Mouse (Mus musculus) CH12.LX (cell line): ENCODE measurements around the gene Aire. TPM values are rescaled to one million over a fixed set of nuclear protein-coding genes. Genes with fewer than 3 reads are reported as not detected.

Experiments
- DNase-seq: peaks from one replicate; pipeline ENCODE4 v3.0.0-alpha.2; 2013; ENCODE audit errors: extremely low read depth
- H3K27ac ChIP-seq: 2 replicates; pipeline ENCODE4 v1.5.1; 2012; ENCODE audit warnings: low read depth, mild to moderate bottlenecking, control low read depth, moderate library complexity; ENCODE audit not compliant: insufficient read depth
- H3K27me3 ChIP-seq: replicated peaks from 2 replicates; pipeline ENCODE3; 2012; ENCODE audit warnings: inconsistent platforms
- H3K36me3 ChIP-seq, 2 experiments: replicated peaks in 1 of 2; 2 replicates each; pipeline versions ENCODE3 to v1.6.1; 2012; ENCODE audit warnings: inconsistent platforms in 1 of 2, low read length in 1 of 2, mild to moderate bottlenecking in 1 of 2, mixed read lengths in 1 of 2, moderate library complexity in 1 of 2; ENCODE audit not compliant: control insufficient read depth in 1 of 2, insufficient read depth in 1 of 2
- H3K4me1 ChIP-seq, 2 experiments: 2 replicates each; pipeline ENCODE4 v1.6.1; 2012; ENCODE audit warnings: inconsistent platforms in 1 of 2, moderate library complexity in 1 of 2; ENCODE audit not compliant: insufficient read depth in 2 of 2, control insufficient read depth in 1 of 2
- H3K4me2 ChIP-seq: 2 replicates; pipeline ENCODE4 v1.6.1; 2012; ENCODE audit warnings: low read depth, mild to moderate bottlenecking, control low read depth; ENCODE audit not compliant: poor library complexity, insufficient read depth, severe bottlenecking
- H3K4me3 ChIP-seq, 3 experiments: fragments of 150-350 bp in 1 of 3; sonication (generic) in 1 of 3; replicated peaks in 1 of 3; 2 replicates each; pipeline versions ENCODE3 to v1.5.1; 2011 to 2012; ENCODE audit warnings: low read depth in 2 of 3, low read length in 2 of 3, mild to moderate bottlenecking in 2 of 3, moderate library complexity in 2 of 3, control low read depth in 1 of 3, improper control_type of control experiment in 1 of 3, inconsistent platforms in 1 of 3, mixed read lengths in 1 of 3; ENCODE audit not compliant: poor library complexity in 1 of 3
- H3K79me2 ChIP-seq: replicated peaks from 2 replicates; pipeline ENCODE4 v1.6.1; 2012; ENCODE audit warnings: mild to moderate bottlenecking, moderate library complexity; ENCODE audit not compliant: control insufficient read depth, poor library complexity, insufficient read depth, severe bottlenecking; ENCODE audit errors: extremely low read depth
- H3K9ac ChIP-seq: 2 replicates; pipeline ENCODE4 v1.6.1; 2012; ENCODE audit warnings: low read depth, mild to moderate bottlenecking, control low read depth, moderate library complexity; ENCODE audit not compliant: insufficient read depth
- H3K9me3 ChIP-seq: replicated peaks from 2 replicates; pipeline ENCODE3; 2012; ENCODE audit warnings: low read length, inconsistent platforms, mixed read lengths
- BHLHE40 ChIP-seq: IDR thresholded peaks from 2 replicates; pipeline ENCODE4 v1.6.1; 2011; ENCODE audit warnings: mild to moderate bottlenecking, low read depth, low read length, improper control_type of control experiment
- CTCF ChIP-seq, 2 experiments: IDR thresholded peaks in 1 of 2; conservative IDR thresholded peaks in 1 of 2; 2 replicates each; pipeline ENCODE4 v1.5.1; 2011 to 2012; ENCODE audit warnings: low read depth in 2 of 2, low read length in 2 of 2, improper control_type of control experiment in 1 of 2, inconsistent platforms in 1 of 2, mild to moderate bottlenecking in 1 of 2, moderate library complexity in 1 of 2
- HCFC1 ChIP-seq: IDR thresholded peaks from 2 replicates; pipeline ENCODE4 v1.6.1; 2012; ENCODE audit warnings: low read depth, mild to moderate bottlenecking, inconsistent platforms, low read length, improper control_type of control experiment
- IRF4 ChIP-seq: IDR thresholded peaks from 2 replicates; pipeline ENCODE4 v1.6.1; 2014; ENCODE audit warnings: low read depth, mild to moderate bottlenecking, inconsistent platforms, low read length, improper control_type of control experiment
- MAFK ChIP-seq: IDR thresholded peaks from 2 replicates; pipeline ENCODE4 v1.6.1; 2011; ENCODE audit warnings: low read length, improper control_type of control experiment; ENCODE audit not compliant: insufficient replicate concordance
- MXI1 ChIP-seq: IDR thresholded peaks from 2 replicates; pipeline ENCODE4 v1.6.1; 2011; ENCODE audit warnings: mild to moderate bottlenecking, low read depth, low read length, improper control_type of control experiment
- MYC ChIP-seq: IDR thresholded peaks from 2 replicates; pipeline ENCODE4 v1.6.1; 2011; ENCODE audit warnings: low read depth, mild to moderate bottlenecking, improper control_type of control experiment, low read length
- NELFE ChIP-seq: IDR thresholded peaks from 2 replicates; pipeline ENCODE4 v1.6.1; 2011; ENCODE audit warnings: low read depth, low read length, improper control_type of control experiment
- POLR2A ChIP-seq: IDR thresholded peaks from 2 replicates; pipeline ENCODE4 v1.6.1; 2011; ENCODE audit warnings: low read depth, mild to moderate bottlenecking, improper control_type of control experiment, low read length
- SIN3A ChIP-seq: IDR thresholded peaks from 2 replicates; pipeline ENCODE4 v1.6.1; 2012; ENCODE audit warnings: low read length, improper control_type of control experiment, inconsistent platforms
- ZMIZ1 ChIP-seq: IDR thresholded peaks from 2 replicates; pipeline ENCODE4 v1.6.1; 2012; ENCODE audit warnings: low read depth, mild to moderate bottlenecking, inconsistent platforms, low read length, improper control_type of control experiment
- dilution Hi-C: fragments of 300-500 bp; cut with MboI; formaldehyde crosslinking; loops from 2 replicates; pipeline ENCODE4 v1.14.3; 2020; ENCODE audit warnings: low sequenced_read_pairs; ENCODE audit not compliant: extremely low pct_unique_long_range_greater_than_20kb, extremely low pct_ligation_motif_present
- in situ Hi-C: fragments of 300-500 bp; cut with MboI; formaldehyde crosslinking; loops from 3 replicates; pipeline ENCODE4 v1.14.3; 2019; ENCODE audit warnings: low sequenced_read_pairs, low pct_ligation_motif_present, low pct_unique_long_range_greater_than_20kb, mixed read lengths
- polyA plus RNA-seq: library from polyadenylated mRNA; unstranded; fragments of >175 nt; gene quantifications from 2 replicates; pipeline ENCODE4 v1.2.1, GENCODE M21; 2012; ENCODE audit warnings: low read depth; ENCODE audit not compliant: insufficient read length
- total RNA-seq, 2 experiments: library from RNA; depleted of rRNA; stranded (reverse); fragments of 300-350 nt in 1 of 2; fragments of >200 nt in 1 of 2; gene quantifications; 2 replicates each; pipeline ENCODE4 v1.2.3; 2012 to 2014

The Aire gene
- total and polyA plus RNA-seq, 3 experiments: 0.16 to 0.17 TPM; not detected in 1

GRCm38 (mm10) chr10:78063122-78063521 is 19.7 kb upstream of the Aire start (continued):
- TF ChIP-seq ZMIZ1 (no peak), NELFE (no peak)

DNA sequence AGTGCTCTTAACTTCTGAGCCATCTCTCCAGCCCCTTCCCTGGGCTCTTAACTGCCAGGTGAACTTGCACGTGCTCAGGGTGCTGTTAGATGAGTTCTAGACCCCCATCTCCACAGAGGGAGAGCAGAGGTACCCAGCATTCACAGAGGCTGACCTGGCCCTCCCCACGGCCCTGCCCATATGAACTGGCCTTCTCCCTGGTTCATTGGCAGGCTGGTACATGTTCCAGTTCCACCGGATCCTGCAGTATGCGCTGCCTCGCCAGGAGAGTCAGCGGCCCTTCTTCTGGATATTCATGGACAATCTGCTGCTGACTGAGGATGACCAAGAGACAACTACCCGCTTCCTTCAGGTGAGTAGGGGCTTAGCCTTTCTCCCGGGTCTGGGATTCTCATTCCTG is 13.6 kb upstream of the Aire start:
- TF ChIP-seq CTCF (conservative IDR thresholded peaks at IDR 0.05 in 1 of 2, IDR thresholded peaks at IDR 0.05 in 1 of 2; ENCODE audit: low read depth in 2 of 2, low read length in 2 of 2): no peak
- no peak for TF ChIP-seq IRF4
- dilution Hi-C loops: no loop called here
- in situ Hi-C loops: no loop called here
- no peaks in the 10 kb centered on the region for H3K36me3 ChIP-seq
- no peak overlapping the region for H3K27ac ChIP-seq
- H3K79me2 ChIP-seq: no peaks in the 10 kb centered on the region
- H3K27me3 ChIP-seq: peaks cover 5% of the 10 kb centered on the region
- H3K9me3 ChIP-seq: no peaks in the 10 kb centered on the region
- no peak overlapping the region for H3K4me3 ChIP-seq
- no peak for DNase-seq
- H3K4me1 ChIP-seq: peaks cover under 1 to 9% of the 10 kb centered on the region in 2 experiments; a peak in 2 of 4 replicates
- no peak overlapping the region for H3K4me2 ChIP-seq
- H3K9ac ChIP-seq: no peak overlapping the region

GRCm38 (mm10) chr10:78054633-78055565 is 11.5 kb upstream of the Aire start:
- Histone ChIP-seq H3K79me2 (no peaks in the 10 kb centered on the region), H3K4me1 (no peaks in the 10 kb centered on the region), H3K27ac (no peak overlapping the region), H3K36me3 (no peaks in the 10 kb centered on the region), H3K4me3 (no peak overlapping the region), H3K4me2 (no peak overlapping the region), H3K9me3 (no peaks in the 10 kb centered on the region), H3K27me3 (peaks cover 6% of the 10 kb centered on the region), H3K9ac (no peak overlapping the region)
- dilution Hi-C loops (no loop called here), in situ Hi-C loops (no loop called here)
- DNase-seq: no peak
- TF ChIP-seq BHLHE40 (no peak), IRF4 (no peak), MYC (no peak), MAFK (no peak), SIN3A (no peak), POLR2A (no peak), HCFC1 (no peak), MXI1 (no peak)
